ENCODE assay signal across 15 mouse cellular contexts in genomic region chr13:9073818-9074217, GRCm38 (mm10). TPM values are rescaled to one million over a fixed set of nuclear protein-coding genes. Genes with fewer than 3 reads are reported as not detected.
DNase-seq lines count a peak whose midpoint lies in the region.
"Had no signal": no experiment of that assay in that cellular context is flagged by ENCODE, and none has a peak within 500 bp of the region (broad histone marks: within the 10 kb centered on the region; RNA-seq: fewer than 3 reads in every experiment).

No protein-coding gene starts in this region.

- peak; percentile 81 for DNase-seq in heart, adult 11 months
- no peak for DNase-seq in heart, postnatal 4 days
- DNase-seq in urinary bladder, adult 18-20 months (ENCODE audit: low spot score in 2 of 2) = peak; percentile 8 to 14
- DNase-seq in urinary bladder, postnatal 10 days (ENCODE audit: low spot score) = no peak
- peak; percentile 34 to 57 for DNase-seq in lung, postnatal 4 days
- DNase-seq in right cerebral cortex, postnatal 36 days (ENCODE audit: low spot score in 2 of 2) = no peak
- DNase-seq in embryo, embryonic 9.5 days (ENCODE audit: extremely low spot score) = no peak
- no peak for DNase-seq in c-Kit-positive CD71-positive TER-119-positive erythroid progenitor cells, embryonic 14.5 days (ENCODE audit: low spot score)
- DNase-seq: adrenal gland, adult 8-10 months; cerebellum, postnatal 10 days; heart, postnatal 14 days; layer of hippocampus, adult 9-11 months; midbrain, embryonic 14.5 days; right cerebral cortex, postnatal 25 days; thymus, postnatal 14 days had no signal

RNA-seq across cellular contexts. Expression of gene Larp4b, which starts 19.9 kb away (rescaled TPM):
- total RNA-seq in heart, postnatal 4 days (2021) = 10 to 100 TPM; 85.3 to 85.8 TPM

Comparison
In these comparisons a context has a peak if more than half of its experiments do, and no peak if none do; other contexts are left out.
1. DNase-seq: peak in heart, adult 11 months (single experiment), urinary bladder, adult 18-20 months (2 of 2) and lung, postnatal 4 days (2 of 2); none in heart, postnatal 4 days (single experiment), urinary bladder, postnatal 10 days (single experiment), right cerebral cortex, postnatal 36 days (0 of 2), embryo, embryonic 9.5 days (single experiment) and c-Kit-positive CD71-positive TER-119-positive erythroid progenitor cells, embryonic 14.5 days (single experiment).